Mouse (Mus musculus): ENCODE data around the gene Zdhhc23. TPM values are rescaled to one million over a fixed set of nuclear protein-coding genes. Genes with fewer than 3 reads are reported as not detected.

Zdhhc23 gene
- polyA plus RNA-seq, 1 experiment from 2014 or later: 0.59 TPM

DNA sequence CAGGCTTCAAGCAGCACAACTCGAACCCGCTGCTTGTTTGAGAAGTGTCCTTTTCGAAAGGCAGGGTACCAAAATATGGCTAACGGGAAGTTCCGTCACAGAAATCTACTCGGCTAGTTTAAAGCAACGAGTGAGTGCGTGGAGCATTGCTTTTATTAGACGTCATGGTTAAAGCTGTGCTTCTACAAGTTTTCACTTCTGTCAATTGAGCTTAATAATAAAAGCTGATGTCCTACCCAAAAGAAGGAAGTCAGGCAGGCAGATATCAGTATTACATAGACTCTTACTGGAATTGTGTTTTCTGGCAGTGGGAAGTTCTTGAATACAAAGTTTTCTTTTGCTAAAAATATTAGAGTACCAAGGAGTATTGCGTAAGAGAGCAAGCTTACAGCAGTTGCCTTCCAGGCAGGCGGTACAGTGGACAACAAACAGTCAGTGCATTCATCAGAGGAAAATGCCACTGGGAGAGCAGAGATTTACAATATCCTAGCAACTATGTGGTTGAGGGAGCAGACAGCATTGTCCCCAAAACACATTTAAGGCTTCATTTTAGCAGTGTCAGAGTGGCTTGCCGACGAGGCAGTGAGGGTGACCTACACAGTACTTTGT, 13.7 kb downstream of the Zdhhc23 start:
- no peak for ATAC-seq (ENCODE audit: insufficient number of reproducible peaks, insufficient read depth, low FRiP score, low TSS enrichment)
- no peaks in the 10 kb centered on the region for H3K27me3 ChIP-seq
- no peaks in the 10 kb centered on the region for H3K9me3 ChIP-seq
- no peak overlapping the region for H3K9ac ChIP-seq
- H3K4me2 ChIP-seq (replicated peaks): no peak overlapping the region
- no peak overlapping the region for H3K27ac ChIP-seq
- no peaks in the 10 kb centered on the region for H3K4me1 ChIP-seq
- no peaks in the 10 kb centered on the region for H3K36me3 ChIP-seq
- WGBS: 87% methylated on average over 13 of the region's 13 CpGs
- no peak overlapping the region for H3K4me3 ChIP-seq

DNA sequence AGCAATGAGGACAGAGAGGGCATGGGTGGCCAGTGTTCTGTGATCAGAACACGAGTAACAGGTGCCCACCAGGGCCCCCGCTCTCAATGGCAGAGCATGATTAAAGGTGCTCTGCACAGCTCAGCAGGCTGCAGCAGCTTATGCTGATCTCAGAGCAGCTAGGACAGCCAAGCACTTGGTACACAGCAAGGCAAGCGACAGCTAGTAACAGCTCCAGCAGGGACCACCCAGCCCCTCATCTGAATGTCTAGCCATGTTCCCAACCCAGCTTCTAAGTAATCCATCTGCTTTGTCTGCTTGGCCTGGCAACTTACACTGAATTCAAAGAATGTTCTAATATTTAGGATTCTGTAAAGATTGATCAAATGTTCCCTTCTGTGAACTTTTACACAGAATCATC, 15.8 kb downstream of the Zdhhc23 start:
- WGBS: 73% methylated on average over 3 of the region's 3 CpGs
- Histone ChIP-seq H3K9ac (no peak overlapping the region), H3K27me3 (no peaks in the 10 kb centered on the region), H3K4me3 (no peak overlapping the region), H3K9me3 (no peaks in the 10 kb centered on the region), H3K36me3 (peaks cover 3% of the 10 kb centered on the region; the same call in 1 of the 2 replicates), H3K4me1 (no peaks in the 10 kb centered on the region), H3K27ac (no peak overlapping the region), H3K4me2 (replicated peaks) (no peak overlapping the region)
- ATAC-seq (ENCODE audit: insufficient number of reproducible peaks, insufficient read depth, low FRiP score, low TSS enrichment): no peak

DNA sequence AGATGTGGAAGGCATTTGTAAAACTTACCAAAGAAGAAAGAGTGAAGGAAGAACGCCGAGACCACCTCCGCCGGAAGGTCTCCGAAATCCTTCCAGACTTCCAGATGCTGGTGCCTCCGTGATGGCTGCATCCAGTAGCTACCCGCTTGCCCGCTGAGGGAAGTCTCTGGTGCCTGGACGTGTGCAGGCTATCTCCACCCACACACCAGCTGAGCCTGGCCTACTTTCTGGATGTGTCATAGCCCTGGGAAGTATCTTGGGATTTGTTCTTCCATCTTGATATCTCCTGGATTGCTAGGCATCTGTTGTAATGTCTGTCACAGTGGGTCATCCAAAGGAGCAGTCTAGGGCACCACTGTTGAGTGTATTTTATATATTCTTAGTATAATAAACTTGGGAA, 16.3 kb downstream of the Zdhhc23 start:
- Histone ChIP-seq H3K4me1 (no peaks in the 10 kb centered on the region), H3K27ac (no peak overlapping the region), H3K9me3 (no peaks in the 10 kb centered on the region), H3K4me2 (replicated peaks) (no peak overlapping the region), H3K36me3 (peaks cover 3% of the 10 kb centered on the region; the same call in 1 of the 2 replicates), H3K4me3 (no peak overlapping the region), H3K27me3 (no peaks in the 10 kb centered on the region), H3K9ac (no peak overlapping the region)
- no peak for ATAC-seq (ENCODE audit: insufficient number of reproducible peaks, insufficient read depth, low FRiP score, low TSS enrichment)
- 93% methylated on average over 9 of the region's 9 CpGs for WGBS

DNA sequence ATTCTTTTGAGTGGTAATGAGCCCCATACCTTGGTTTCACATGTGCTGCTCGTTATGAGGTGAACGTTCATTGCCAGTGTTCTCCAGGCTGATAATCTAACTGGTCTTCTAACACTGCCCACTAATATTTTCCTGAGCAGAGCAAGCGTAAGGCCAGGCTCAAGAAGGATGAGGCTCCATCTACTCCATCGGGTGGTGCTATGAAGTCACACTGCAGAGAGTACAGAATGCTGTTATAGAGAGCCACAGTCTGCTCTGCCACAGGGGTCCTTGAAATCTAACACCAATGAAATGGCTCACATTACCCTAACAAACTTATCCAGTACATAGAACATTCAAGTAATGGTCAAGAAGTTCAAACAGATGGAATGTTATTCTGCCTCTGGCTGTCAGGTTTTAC, 21.6 kb downstream of the Zdhhc23 start:
- H3K4me2 ChIP-seq (replicated peaks): no peak overlapping the region
- H3K4me1 ChIP-seq: no peaks in the 10 kb centered on the region
- no peak overlapping the region for H3K4me3 ChIP-seq
- no peak for ATAC-seq (ENCODE audit: insufficient number of reproducible peaks, insufficient read depth, low FRiP score, low TSS enrichment)
- no peak overlapping the region for H3K9ac ChIP-seq
- no peaks in the 10 kb centered on the region for H3K9me3 ChIP-seq
- H3K27me3 ChIP-seq: no peaks in the 10 kb centered on the region
- peaks cover 3% of the 10 kb centered on the region; the same call in 1 of the 2 replicates for H3K36me3 ChIP-seq
- 57% methylated on average over 4 of the region's 4 CpGs for WGBS
- H3K27ac ChIP-seq: no peak overlapping the region

DNA sequence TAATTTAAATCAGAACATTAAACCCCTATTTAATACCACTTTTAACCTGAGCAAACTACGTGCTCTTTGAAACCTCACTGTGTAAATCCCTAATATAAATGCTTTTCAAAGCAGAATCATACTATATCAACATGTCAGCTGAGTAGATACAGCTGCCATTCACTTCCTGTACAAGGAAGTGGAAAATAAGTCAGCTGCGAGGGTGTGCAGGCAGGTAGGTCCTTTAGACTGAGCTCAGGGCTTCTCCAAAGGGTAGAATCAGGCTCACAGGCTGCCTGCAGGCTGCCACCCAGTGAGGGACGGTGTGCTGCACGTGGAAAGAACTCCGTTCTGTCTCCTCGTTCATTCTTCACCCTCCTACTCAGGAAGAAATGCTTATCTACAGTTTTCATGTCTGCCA, 24.7 kb downstream of the Zdhhc23 start:
- 79% methylated on average over 6 of the region's 6 CpGs for WGBS
- no peaks in the 10 kb centered on the region for H3K4me1 ChIP-seq
- no peak for ATAC-seq (ENCODE audit: insufficient number of reproducible peaks, insufficient read depth, low FRiP score, low TSS enrichment)
- H3K9me3 ChIP-seq: no peaks in the 10 kb centered on the region
- no peaks in the 10 kb centered on the region for H3K27me3 ChIP-seq
- no peak overlapping the region for H3K4me2 ChIP-seq (replicated peaks)
- no peak overlapping the region for H3K4me3 ChIP-seq
- H3K27ac ChIP-seq: no peak overlapping the region
- H3K36me3 ChIP-seq: no peaks in the 10 kb centered on the region; the same call in 1 of the 2 replicates
- no peak overlapping the region for H3K9ac ChIP-seq

DNA sequence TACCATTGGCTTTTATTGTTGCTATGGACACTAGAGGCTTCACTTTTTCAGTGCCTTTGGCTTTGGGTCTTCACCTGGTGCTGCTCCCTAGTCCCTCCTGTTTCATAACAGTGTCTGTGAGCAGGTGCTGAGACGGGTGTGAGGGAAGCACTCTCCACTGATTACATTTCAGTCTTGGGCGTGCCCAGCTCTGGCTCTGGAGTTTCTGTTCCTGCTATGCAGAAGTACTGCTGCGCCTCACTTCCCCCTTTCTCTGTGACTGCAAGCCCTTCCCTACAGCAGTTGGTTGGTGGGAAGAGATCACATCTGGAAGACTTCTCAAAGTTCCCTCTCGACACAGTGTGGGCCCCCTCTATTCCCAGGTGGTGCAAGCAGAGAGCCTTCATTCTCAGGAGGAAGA, 28.0 kb downstream of the Zdhhc23 start:
- no peak for ATAC-seq (ENCODE audit: insufficient number of reproducible peaks, insufficient read depth, low FRiP score, low TSS enrichment)
- Histone ChIP-seq H3K9ac (no peak overlapping the region), H3K36me3 (no peaks in the 10 kb centered on the region), H3K9me3 (no peaks in the 10 kb centered on the region), H3K27ac (no peak overlapping the region), H3K4me3 (no peak overlapping the region), H3K4me2 (replicated peaks) (no peak overlapping the region), H3K27me3 (no peaks in the 10 kb centered on the region), H3K4me1 (no peaks in the 10 kb centered on the region)
- 73% methylated on average over 4 of the region's 4 CpGs for WGBS

DNA sequence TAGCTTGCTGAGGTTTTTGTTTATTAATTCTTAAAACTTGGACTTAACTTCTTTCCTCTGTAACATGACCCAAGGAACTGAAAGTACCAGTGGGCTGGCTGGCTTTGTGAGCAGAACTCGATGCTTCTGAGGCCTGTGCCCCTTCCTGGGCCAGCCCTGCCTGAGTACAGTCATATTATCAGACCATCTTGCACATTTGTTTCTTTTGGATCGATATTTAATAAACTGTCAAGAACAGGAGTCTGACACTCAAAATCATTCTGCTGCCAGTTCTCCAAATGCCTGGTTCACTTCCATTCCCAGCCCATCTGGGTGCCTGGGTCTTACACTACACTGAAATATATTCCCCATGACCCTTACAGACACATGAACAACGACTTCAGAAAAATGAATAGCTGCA, 33.7 kb downstream of the Zdhhc23 start:
- Histone ChIP-seq H3K4me2 (replicated peaks) (no peak overlapping the region), H3K36me3 (no peaks in the 10 kb centered on the region), H3K4me1 (no peaks in the 10 kb centered on the region), H3K27me3 (no peaks in the 10 kb centered on the region), H3K27ac (0 out of 2 replicates have a peak overlapping the region, but pooled peaks have one; percentile 3), H3K4me3 (no peak overlapping the region), H3K9me3 (no peaks in the 10 kb centered on the region), H3K9ac (no peak overlapping the region)
- 67% methylated on average over 3 of the region's 3 CpGs for WGBS
- no peak for ATAC-seq (ENCODE audit: insufficient number of reproducible peaks, insufficient read depth, low FRiP score, low TSS enrichment)

DNA sequence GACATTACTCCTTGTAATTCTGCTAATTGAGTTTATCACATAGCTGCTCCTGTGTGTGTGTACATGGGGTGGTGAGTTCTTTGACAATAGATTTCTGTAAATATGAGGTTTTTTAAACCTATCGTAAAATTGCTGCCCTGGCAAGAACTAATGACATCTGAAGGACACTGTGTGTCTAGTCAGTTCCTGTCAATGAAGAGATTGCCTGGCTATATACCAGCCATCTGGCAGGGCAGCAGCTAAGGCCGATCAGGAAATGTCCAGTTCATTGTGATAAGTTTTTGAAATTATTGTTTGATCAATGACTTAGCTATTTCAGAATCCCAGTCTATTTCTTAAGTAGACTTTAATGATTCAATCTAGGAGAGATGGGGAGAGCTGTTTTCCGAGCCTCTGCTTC, 34.2 kb downstream of the Zdhhc23 start:
- Histone ChIP-seq H3K9me3 (no peaks in the 10 kb centered on the region), H3K36me3 (no peaks in the 10 kb centered on the region), H3K27ac (no peak overlapping the region), H3K4me1 (no peaks in the 10 kb centered on the region), H3K9ac (no peak overlapping the region), H3K4me3 (no peak overlapping the region), H3K27me3 (no peaks in the 10 kb centered on the region), H3K4me2 (replicated peaks) (no peak overlapping the region)
- WGBS: 78% methylated on average over 3 of the region's 3 CpGs
- ATAC-seq (ENCODE audit: insufficient number of reproducible peaks, insufficient read depth, low FRiP score, low TSS enrichment): no peak

DNA sequence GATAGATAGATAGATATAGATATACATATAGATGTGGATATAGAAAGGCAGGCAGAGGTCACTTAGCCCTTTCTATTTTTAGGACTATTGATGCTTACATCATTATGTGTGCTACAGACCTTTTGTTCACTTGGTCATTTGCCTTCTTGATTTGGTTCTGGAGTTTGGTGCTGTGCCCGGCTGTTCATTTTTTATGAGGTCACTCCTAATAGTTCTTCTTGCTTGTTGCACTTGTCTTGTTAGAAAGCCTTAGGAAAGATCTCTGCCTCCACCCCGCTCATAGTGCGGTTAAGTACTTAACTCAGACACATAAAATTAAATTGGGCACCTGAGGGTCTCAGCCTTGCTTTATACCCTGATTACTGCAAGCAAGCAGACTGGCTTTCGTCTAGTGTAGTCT, 38.7 kb downstream of the Zdhhc23 start:
- WGBS: 92% methylated on average over 4 of the region's 4 CpGs
- no peak overlapping the region for H3K4me3 ChIP-seq
- H3K27ac ChIP-seq: no peak overlapping the region
- H3K36me3 ChIP-seq: no peaks in the 10 kb centered on the region
- no peaks in the 10 kb centered on the region for H3K27me3 ChIP-seq
- H3K9me3 ChIP-seq: no peaks in the 10 kb centered on the region
- ATAC-seq (ENCODE audit: insufficient number of reproducible peaks, insufficient read depth, low FRiP score, low TSS enrichment): no peak
- H3K9ac ChIP-seq: no peak overlapping the region
- H3K4me1 ChIP-seq: no peaks in the 10 kb centered on the region
- H3K4me2 ChIP-seq (replicated peaks): no peak overlapping the region

DNA sequence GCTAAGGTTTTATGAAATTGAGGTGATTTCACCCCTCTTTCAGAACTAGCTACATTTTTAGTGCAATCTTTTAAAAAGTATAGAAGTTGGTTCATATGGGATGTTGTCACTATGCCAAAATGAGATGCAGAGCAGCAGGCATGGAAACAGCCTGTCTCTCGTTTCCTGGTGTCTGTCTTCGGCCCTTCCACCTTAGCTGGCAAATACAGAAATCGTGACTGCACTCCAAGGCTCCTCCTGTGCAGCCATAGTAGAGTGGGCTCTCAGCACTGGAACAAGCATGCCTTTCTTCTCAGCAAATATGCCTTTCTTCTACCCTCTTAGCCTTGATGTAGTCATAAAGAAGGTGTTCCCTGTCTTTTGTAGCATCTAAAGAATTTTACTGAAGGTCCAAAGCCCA, 43.7 kb downstream of the Zdhhc23 start:
- no peaks in the 10 kb centered on the region for H3K36me3 ChIP-seq
- no peak for ATAC-seq (ENCODE audit: insufficient number of reproducible peaks, insufficient read depth, low FRiP score, low TSS enrichment)
- H3K4me2 ChIP-seq (replicated peaks): no peak overlapping the region
- 77% methylated on average over 3 of the region's 3 CpGs for WGBS
- H3K27me3 ChIP-seq: no peaks in the 10 kb centered on the region
- no peak overlapping the region for H3K9ac ChIP-seq
- no peak overlapping the region for H3K27ac ChIP-seq
- H3K9me3 ChIP-seq: no peaks in the 10 kb centered on the region
- H3K4me3 ChIP-seq: no peak overlapping the region
- no peaks in the 10 kb centered on the region for H3K4me1 ChIP-seq

DNA sequence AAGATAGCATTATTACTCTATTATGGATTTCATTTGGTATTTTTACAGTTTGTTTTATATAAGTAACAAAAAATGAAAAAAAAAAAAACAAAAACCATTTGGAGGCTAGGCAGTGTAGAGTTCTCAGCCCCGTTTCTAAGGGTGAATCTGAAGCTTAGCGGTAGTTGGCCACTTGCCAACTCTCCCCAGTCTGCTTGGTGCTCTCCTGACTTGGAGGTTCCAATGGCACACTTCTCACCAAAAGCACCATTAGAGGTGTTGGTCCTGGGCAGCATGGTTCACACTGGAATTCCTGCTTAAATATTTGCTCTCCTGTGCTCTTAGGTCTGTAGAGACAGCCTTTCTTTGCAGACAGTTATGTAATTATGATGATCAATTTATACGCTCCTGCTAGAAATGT, 44.2 kb downstream of the Zdhhc23 start:
- Histone ChIP-seq H3K9me3 (no peaks in the 10 kb centered on the region), H3K4me2 (replicated peaks) (no peak overlapping the region), H3K36me3 (no peaks in the 10 kb centered on the region), H3K27me3 (no peaks in the 10 kb centered on the region), H3K27ac (no peak overlapping the region), H3K4me1 (no peaks in the 10 kb centered on the region), H3K9ac (no peak overlapping the region), H3K4me3 (no peak overlapping the region)
- ATAC-seq (ENCODE audit: insufficient number of reproducible peaks, insufficient read depth, low FRiP score, low TSS enrichment): no peak
- 73% methylated on average over 3 of the region's 3 CpGs for WGBS

DNA sequence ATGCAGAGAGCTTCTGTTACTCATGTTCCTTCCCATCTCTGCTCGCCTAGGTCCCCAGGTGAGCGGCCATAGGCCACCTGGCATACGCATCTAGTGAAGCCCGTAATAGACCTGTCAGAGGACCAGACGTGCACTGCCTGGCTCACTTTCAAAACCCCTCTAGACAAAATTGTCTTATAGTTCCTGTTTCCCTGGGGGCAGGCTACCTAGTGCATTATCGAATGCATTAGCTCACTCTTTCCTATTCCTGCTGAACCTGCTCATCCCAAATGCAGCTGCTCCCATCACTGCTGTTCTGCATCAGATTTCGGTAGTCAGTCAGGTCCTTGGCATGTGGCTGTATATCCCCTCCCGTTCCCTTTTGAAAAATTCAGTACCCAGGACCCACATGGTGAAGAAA, 44.7 kb downstream of the Zdhhc23 start:
- H3K27me3 ChIP-seq: no peaks in the 10 kb centered on the region

DNA sequence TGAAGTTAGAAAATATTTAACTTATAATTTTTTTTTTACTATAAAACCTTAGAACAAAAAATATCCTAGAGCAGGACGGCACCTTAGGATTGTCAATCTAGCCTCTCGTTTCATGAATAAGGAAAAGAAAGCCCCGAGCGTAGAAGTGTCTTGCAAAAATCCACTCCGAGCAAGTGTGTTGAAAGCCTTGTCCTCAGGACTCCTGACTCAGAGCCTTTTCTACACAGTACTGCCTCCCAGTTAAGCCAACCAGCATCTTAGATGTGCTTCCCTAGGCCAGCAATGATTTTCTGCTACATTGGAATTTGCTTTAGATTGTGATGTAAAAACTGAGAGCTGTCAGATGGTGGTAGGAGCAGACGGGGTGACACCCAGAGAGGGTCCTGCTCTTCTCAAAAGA, 46.5 kb downstream of the Zdhhc23 start:
- no peak overlapping the region for H3K9ac ChIP-seq
- ATAC-seq (ENCODE audit: insufficient number of reproducible peaks, insufficient read depth, low FRiP score, low TSS enrichment): no peak
- H3K36me3 ChIP-seq: no peaks in the 10 kb centered on the region
- H3K4me3 ChIP-seq: no peak overlapping the region
- H3K9me3 ChIP-seq: no peaks in the 10 kb centered on the region
- H3K27ac ChIP-seq: no peak overlapping the region
- 88% methylated on average over 6 of the region's 6 CpGs for WGBS
- no peaks in the 10 kb centered on the region for H3K27me3 ChIP-seq
- H3K4me2 ChIP-seq (replicated peaks): no peak overlapping the region
- H3K4me1 ChIP-seq: no peaks in the 10 kb centered on the region

More for the DNA sequence above, 44.7 kb downstream of the Zdhhc23 start:
- WGBS: 80% methylated on average over 8 of the region's 8 CpGs
- no peaks in the 10 kb centered on the region for H3K36me3 ChIP-seq
- no peaks in the 10 kb centered on the region for H3K9me3 ChIP-seq
- no peak overlapping the region for H3K4me3 ChIP-seq
- ATAC-seq (ENCODE audit: insufficient number of reproducible peaks, insufficient read depth, low FRiP score, low TSS enrichment): no peak
- no peak overlapping the region for H3K9ac ChIP-seq
- H3K4me2 ChIP-seq (replicated peaks): no peak overlapping the region
- H3K4me1 ChIP-seq: no peaks in the 10 kb centered on the region
- H3K27ac ChIP-seq: no peak overlapping the region
